Mouse (Mus musculus): Measurements from ENCODE around the gene Qrich2. TPM values are rescaled to one million over a fixed set of nuclear protein-coding genes. Genes with fewer than 3 reads are reported as not detected.

Gene Qrich2
- total and polyA plus RNA-seq, 3 experiments = 0.06 TPM; not detected in 2

DNA sequence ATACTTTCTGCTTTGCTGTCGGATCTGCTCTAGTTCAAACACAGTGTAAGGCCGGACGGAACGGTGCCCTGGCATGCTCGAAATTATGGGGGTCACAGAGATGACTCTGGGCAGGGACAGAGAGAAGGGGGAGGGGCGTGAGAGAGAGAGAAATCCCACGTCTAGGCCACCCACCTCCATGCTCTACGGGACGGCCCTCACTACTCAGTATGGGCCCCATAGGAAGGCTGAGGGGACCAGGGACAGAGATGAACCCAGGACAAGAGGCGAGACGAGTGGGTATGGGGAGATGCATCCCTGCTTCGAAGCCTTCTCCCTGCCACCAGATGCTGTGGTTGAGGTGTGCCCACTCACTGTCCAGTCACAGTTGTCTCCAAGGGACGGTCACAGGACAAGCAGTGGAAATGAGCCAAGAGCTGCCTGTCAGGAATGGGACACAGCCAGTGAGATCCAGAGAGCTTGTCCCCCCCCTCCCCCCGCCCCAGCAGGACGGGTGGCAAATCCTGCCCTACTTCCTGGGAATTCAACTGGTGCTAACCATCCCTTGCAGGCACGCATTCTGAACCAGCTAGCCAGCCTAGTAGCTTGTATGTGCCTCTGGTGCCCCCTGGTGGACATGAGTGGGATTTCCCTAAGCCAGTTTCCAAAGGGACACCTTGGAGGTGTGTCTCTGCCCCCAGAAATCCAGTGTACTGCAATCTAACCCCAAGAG lies 20.3 kb downstream of the Qrich2 start:
- DNase-seq = peak; percentile 92

DNA sequence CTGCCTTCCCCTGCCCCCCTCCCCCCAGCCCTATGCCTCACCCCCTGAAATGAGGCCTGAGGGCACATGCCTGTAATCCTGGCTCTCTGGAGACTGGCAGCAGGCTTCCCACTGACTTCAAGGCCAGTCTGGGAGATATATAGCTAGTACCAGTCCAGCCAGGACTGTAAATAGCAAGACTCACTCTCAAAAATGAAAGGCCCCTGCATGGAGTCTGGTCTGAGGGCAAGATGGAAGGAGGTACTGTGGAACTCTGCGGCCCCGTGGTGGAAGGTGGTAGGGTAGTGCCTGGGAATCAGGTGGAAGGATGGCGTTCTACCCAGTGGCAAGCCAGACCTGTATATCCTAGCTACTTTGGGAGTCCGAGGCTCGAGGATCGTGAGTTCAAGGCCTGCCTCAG lies 22.1 kb downstream of the Qrich2 start:
- DNase-seq = peak; percentile 33

DNA sequence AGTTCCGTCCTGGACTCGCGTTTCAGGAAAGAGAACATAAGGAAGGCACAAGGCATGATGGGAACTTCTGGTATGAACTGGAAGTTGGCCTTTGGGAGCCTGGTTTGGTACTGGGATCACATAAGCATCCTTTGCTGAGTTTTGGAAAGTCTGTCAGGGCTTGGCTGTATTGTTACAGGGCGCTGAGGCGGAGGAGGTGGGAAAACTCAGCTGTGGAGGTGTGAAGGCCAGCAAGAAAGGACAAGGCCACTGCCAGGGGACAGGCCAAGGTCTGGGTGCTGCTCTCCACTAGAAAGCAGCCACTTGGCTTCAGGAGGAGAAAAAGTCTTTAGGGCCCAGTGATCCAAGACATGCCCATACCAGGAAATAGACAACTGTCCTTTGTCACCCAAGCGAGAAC lies 22.7 kb downstream of the Qrich2 start:
- DNase-seq = peak; percentile 58

DNA sequence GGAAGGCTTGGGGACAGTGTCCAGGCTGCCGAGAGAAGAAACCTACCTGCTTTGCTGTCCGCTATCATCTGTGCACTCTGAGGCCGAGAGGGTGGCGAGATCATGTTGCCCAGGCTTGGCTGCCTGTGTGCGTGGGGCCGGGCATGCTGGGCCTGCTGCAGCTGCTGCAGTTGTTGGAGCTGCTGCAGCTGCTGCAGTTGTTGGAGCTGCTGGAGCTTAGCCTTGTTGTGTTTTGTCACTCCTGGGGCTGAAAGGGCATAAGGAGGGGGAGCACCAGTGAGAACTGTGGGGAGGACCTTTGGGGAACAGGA lies 23.2 kb downstream of the Qrich2 start:
- no peak for DNase-seq

DNA sequence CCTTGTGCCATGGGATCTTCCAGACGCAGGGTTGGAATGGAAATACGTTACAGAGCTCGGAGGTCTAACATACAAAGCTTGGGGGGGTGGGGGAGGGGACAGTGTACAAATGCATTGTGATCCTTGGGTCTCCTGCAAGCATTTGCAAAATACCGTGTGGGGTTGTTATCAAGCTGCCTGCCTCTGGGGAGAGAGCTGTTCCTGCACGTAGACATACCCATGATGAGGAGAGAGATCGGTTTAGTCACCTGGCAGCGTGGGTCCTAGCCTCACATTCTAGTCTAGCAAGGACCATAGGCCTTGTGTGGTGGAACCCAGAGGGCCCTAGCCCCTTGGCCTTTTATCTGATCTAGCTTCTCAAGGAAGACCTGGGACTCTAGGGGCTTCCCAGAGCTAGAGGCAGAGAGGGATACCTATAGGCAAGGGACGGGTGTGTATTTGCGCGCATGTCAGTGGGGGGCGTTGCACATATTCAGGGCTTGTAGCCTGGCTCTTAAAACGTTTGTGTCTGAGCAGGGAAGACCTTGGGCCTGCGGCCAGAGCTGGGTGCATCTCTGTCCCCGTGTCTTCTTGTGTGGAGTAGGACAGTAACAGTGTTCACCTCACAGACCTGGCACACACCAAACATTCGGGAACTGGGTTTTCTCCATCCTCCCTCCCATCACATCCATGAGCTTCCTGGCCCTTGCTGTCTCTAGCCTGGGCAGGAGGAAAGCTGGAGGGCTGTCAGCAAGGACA lies 23.7 kb downstream of the Qrich2 start:
- DNase-seq = peak; percentile 42

DNA sequence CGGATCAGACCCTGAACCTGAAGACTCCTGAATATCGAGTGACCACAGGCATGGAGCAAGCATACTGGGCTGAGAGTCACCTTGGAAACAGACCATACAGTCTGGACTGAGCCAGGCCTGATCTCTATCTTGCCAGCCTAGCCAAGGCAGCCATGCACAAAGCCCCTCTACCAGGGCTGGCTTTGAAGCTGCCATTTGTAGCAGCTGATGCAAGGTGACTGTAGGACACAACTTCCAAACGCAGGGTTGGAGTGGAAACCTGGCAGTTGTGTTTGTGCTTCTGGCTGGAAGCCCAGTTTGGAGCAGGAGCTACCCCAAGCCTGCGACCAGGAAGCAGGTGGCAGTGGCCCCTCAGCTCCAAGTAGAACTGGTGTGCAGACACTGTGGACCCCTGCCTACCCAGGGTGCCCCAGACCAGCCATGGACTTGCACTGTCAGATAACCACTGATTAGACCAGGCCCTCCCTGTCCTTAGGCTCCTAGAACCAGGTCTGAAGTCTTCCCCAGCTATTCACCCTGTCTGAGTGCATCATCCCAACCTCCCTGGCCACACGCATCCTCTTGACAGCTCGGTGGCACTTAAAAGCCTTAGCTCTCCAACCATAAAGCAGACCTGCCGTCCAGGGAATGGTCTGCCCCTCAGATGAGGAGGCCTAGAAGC lies 25.5 kb downstream of the Qrich2 start:
- no peak for DNase-seq

DNA sequence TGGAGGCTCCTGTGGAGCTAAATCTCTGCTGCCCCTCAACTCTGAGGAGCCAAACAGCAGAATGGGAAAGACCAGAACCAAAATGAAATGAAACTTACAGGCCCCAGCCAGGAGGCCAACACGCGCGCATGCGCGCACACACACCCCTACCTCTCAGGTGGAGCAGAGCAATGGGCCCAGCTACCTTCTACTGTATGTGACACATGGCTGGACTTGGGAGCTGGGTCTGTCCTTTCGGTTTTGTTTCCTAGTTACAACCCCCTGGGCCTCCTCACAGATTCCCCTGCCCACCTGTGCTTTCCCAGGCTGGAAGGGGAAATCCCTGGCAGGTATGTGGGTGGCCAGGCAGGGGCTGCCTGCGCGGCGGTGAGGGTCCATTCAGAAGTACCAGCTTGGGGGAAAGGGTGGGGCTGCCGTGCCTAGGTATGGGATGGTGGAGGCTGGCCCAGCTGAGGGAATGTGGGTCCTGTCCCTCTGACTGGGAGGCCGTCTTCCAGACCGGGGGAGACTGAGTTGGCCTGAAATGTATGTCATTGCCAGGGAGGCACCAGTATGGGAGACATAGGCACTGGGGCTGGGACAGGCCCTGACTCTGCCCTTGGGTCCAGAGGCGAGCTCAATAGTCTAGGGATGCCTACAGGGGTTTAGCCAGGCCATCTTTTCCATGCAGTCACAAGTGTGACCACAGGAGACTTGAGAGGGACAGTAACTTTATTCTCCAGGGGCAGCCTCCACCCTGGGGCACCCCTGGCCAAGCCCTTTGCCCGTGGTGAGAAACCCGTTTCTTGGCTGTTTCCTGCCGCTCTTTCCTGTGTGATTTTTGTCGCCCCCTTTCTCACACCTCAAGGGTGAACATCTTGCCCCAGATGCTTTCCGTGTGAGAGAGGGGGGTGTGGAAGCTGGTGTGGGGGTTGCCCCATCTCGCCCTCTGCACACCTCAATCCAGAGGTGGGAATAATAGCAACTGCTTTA lies 26.5 kb downstream of the Qrich2 start:
- no peak for DNase-seq

DNA sequence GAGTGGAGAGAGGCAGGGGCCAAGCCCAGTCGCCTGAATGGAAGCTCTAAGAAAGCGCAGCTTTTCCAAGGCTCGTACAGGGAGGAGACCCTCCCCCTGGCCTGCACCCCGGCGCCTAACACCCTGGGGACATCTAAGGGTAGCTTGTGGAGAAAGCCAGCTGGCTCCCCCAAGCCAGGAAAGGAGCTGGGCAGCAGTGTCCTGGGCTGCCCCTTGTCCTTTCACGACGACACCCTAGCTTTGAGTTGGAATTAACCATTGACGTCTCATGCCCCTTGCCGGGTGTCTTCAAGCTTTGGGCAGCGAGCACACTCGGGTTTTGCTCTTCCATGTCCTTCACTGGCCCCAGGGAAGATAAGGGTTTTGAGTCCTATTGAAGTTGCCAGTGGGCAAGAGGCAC lies 28.5 kb downstream of the Qrich2 start:
- DNase-seq = no peak

DNA sequence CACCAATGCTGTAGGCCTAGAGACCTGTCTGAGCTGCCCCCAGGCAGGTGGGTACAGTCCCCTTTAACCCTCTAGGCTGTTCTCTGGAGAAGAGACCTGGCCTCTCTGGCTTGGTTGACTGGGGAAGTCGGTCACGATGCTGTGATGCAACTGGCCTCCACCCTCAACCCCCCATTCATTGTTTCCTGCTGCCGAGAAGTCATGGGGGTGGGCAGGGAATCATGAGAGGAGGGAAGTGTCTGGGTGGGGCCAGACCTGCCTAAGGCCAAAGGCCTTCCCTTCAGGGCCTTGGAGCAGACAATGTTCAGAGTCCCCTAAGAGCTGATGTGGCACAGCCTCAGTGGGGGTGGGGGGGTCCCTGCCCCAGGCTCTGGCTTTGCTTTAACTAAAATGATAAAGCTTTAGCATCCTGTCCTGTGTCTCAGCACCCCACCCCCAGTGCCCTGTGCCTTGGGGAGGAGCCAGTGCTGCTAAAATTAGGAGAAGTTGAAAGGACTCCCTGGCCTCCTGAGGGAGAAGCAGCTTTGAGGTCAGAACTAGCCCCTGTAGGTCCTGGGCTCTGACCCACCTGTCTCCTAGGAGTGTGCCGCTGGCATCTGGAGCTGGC lies 29.2 kb downstream of the Qrich2 start:
- DNase-seq = peak; percentile 70

- no peak for DNase-seq
Measured at GRCm38 (mm10) chr11:116435992-116436724, 29.9 kb downstream of the Qrich2 start.

GRCm38 (mm10) chr11:116434967-116435752 lies 30.9 kb downstream of the Qrich2 start:
- DNase-seq = peak; percentile 18

GRCm38 (mm10) chr11:116434287-116434966 lies 31.6 kb downstream of the Qrich2 start:
- DNase-seq = peak; percentile 85

DNA sequence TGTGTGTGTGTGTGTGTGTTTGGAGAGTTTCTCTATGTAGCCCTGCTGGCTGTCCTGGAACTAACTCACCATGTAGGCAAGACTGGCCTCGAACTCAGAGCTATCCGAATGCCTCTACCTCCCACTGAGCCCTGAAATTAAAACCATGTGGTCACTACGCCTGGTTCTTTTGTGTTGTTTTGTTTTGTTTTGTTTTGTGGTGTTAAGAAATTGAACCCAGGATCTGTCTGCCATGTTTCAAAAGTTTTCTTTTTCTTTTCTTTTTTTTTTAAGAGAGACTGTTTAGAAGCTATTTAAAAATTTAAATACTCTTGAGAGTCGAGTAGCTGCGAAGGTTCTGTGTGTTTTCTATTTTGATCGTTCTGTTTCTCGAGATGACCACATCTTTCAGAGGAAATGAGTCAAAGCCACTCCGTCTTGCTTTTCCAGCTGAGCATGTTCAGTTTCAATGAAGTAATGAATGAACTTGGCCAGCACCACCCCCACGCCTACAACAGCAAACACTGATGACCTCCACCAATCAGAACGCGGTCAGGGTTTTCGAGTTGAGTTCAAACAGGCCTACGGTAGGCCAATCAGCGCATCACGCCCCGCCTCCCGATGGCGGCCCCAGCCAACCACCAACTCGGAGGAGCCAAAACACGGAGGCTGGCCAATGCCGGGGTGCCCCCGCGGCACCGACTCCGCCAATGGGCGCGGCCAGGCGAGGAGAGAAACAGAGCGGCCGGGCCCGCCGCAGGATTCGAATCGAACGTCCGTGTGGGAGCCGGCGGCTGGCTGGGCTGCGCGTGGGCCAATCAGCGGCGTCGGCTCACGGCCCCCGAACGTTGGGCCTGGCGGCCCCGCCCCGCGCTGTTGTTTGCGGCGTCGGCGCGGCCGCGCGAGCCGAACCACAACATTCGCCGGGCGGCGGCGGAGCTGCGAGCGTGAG lies 32.4 kb downstream of the Qrich2 start, which contains the start of gene Ubald2:
Gene Ubald2 (plus strand): TSS at position 739 of the 931 bp plus-strand sequence.
- DNase-seq = peak; percentile 100

GRCm38 (mm10) chr11:116432593-116433355 lies 33.3 kb downstream of the Qrich2 start:
- DNase-seq = no peak

DNA sequence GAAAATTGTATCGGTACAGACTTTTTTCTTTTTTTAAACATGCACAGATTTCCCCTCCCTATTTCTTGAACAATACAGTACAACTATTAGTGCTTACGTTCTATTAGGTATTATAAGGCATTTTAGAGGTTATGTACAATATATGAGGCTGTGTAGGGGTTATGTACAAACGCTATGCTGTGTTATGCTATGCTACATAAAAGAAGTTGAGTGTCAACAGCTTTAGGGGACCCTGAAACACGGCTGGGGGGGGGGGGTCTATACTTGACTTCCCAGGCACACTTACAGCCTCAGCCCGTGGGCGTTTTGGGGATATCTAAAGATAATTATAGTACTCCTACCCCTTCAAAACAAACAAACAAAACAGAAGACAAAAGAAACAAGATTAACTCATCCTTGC lies 33.9 kb downstream of the Qrich2 start:
- DNase-seq = no peak

GRCm38 (mm10) chr11:116431428-116432077 lies 34.5 kb downstream of the Qrich2 start:
- DNase-seq = no peak
